Mouse (Mus musculus): Measurements from ENCODE around the gene Cyp2s1.

DNA sequence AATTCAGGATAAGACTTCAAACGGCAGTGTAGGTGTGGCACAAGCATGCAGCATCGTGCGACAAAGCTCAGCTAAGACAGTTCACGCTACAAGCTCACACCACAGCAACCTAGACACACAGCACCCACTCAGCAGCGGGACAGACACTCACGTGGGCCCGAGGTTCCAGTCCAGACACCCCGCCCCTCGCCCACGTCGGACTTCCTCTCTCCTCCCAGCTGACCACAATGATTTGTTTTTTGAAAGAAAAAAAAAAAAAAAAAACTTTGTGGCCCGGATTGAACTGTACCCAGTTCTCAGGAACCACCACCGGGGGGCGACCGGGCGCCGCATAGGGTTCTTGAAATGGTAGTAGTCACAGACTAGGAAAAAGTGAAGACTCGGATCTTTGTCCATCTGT, 60.7 kb downstream of the Cyp2s1 start:
- TF ChIP-seq CTCF (IDR thresholded peaks at IDR 0.05; ENCODE audit: borderline replicate concordance, control insufficient read depth, extremely low read depth, insufficient read depth, low read length, poor library complexity) (peak; percentile 73; the same call in 1 of the 2 replicates), POLR2A (IDR thresholded peaks at IDR 0.05; ENCODE audit: control insufficient read depth, extremely low read depth, insufficient read depth, low read length, poor library complexity) (no peak)

Measured in thymus, adult 2 months (tissue).